Mouse (Mus musculus) gastrocnemius, postnatal 25 days (tissue): Measurements from ENCODE around the gene Tulp1. TPM values are rescaled to one million over a fixed set of nuclear protein-coding genes. Genes with fewer than 3 reads are reported as not detected.
"Not testable (repeated sequence)": the region's sequence is repeated elsewhere in the genome, so short reads cannot be mapped to it uniquely, and the experiment has no call there.

ENCODE experiments used
- DNase-seq: peaks from one replicate; pipeline ENCODE4 v3.0.0; 2022
- long read RNA-seq, 2 experiments: library from polyadenylated mRNA; stranded (forward); transcript quantifications; one replicate each; pipeline ENCODE4 v2.0.0; 2021
- total RNA-seq, 2 experiments: library from RNA; stranded (reverse); gene quantifications; 1 replicate in 1 of 2; 2 replicates in 1 of 2; pipeline ENCODE4 v1.2.3; 2021

Tulp1 gene
- not detected for total RNA-seq
- long read RNA-seq, experiment 1, result 0 reads
- long read RNA-seq, experiment 2, result 0 reads

GRCm38 (mm10) chr17:28365122-28365521, at the start of gene Tulp1:
Gene Tulp1 (minus strand): TSS chr17:28365222.
- DNase-seq, result no peak

DNA sequence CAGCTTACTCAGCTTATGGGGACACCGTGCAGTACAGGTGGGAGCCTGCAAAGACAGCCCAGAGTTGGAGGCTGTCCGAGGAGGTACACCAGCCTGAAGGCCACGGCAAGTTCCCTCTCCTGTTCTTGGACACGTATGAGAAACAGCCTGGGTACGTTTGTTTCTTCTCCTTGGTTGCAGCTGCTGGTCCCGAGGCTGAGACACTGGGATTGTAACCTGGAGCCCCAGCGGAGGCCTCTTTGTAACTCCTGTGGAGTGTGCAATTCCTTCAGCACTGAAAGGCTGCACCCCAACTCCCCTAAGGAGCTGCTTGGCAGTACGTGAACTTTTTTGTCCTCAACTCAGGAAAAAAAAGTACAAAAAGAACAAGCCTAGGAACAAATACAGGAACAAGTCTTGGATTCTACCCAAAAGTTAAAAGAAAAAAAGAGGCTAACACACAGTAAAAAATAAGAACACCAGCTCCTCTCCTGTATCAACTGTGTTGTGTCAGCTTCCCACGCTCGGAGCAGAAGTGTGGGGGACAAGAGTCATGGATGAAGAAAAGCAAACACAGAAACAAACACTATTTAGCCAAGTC, 46.4 kb upstream of the Tulp1 start:
- DNase-seq, result peak; percentile 42

DNA sequence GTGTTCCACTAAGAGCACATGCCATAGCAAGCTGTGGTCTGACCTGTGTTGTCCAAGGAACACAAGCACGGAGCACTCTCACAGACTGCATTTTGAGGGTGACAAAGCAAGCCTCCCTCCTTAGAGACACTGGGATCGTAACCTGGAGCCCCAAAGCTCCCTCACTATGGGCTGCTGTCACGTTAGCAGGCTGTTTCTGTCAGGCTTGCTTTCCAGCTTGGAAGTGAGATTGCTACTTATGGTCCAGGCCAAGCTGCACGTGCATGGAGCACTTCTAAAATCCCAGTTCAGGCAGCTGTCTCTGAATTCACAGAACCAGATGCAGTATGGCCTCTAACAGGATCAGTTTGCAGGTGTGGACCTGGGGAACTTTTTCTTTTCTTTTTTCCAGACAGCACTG, 45.7 kb upstream of the Tulp1 start:
- DNase-seq, result no peak

DNA sequence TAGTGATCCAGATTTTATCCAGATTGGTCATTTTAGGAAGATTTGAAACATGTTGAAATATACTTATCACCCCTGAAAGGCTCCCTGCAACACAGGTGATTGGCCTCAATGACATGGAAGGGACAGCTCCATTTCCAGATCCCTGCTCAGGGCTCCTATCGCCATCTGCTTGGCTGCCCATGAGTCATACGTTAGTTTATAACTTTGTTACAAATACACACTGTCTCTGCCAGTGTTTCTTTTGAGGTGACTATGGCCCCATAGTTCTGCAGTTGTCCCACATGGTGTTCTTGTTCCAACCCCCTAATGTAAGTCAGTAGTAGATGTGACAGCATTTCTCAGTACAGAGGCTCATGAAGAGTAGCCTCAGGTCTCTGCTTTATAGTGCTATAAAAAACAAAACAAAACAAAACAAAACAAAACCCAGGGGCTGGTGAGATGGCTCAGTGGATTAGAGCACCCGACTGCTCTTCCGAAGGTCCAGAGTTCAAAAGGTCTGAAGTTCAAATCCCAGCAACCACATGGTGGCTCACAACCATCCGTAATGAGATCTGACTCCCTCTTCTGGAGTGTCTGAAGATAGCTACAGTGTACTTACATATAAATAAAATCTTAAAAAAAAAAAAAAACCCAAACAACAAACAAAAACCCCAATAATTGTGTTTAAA, 43.4 kb upstream of the Tulp1 start:
- no peak for DNase-seq

GRCm38 (mm10) chr17:28407418-28408250, 42.6 kb upstream of the Tulp1 start:
- peak; percentile 73 for DNase-seq

- no peak for DNase-seq
Measured at GRCm38 (mm10) chr17:28406471-28406870, 41.4 kb upstream of the Tulp1 start.

DNA sequence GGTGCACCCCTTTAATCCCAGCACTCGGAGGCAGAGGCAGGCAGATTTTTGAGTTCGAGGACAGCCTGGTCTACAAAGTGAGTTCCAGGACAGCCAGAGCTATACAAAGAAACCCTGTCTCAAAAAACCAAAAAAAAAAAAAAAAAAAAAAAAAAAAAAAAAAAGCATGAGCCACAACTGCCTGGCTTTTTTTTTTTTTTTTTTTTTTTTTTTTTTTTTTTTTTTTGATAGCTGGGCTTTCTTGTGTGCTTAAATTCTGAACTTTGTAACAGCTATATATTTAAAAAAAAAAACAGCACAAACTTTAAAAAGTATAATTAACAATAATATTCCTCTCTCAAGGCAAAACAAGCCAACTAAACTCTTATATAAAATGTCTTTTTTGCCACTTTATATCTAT, 39.7 kb upstream of the Tulp1 start:
- DNase-seq, result not testable (repeated sequence)

DNA sequence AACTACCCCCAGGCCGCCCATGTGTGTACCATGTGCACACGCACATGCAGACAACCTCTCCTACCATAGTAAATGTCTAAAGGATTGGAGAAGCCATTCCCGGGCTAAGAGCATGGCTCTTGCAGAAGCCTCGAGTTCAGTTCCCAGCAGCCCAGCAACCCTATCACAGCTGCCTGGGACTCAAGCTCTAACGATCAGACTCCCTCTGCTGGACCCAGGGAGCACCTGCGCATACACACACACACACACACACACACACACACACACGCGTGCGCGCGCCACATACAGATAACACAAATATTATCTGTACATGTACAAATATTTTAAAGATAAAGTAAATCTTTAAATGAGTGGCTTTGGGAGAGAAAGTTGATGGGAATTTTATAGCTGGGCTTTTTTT, 39.3 kb upstream of the Tulp1 start:
- no peak for DNase-seq

GRCm38 (mm10) chr17:28394994-28395393, 30.0 kb upstream of the Tulp1 start:
- no peak for DNase-seq

GRCm38 (mm10) chr17:28394051-28394765, 29.2 kb upstream of the Tulp1 start:
- no peak for DNase-seq

- no peak for DNase-seq
Measured at GRCm38 (mm10) chr17:28391568-28392432, 26.8 kb upstream of the Tulp1 start.

GRCm38 (mm10) chr17:28388534-28388933, 23.5 kb upstream of the Tulp1 start:
- no peak for DNase-seq

DNA sequence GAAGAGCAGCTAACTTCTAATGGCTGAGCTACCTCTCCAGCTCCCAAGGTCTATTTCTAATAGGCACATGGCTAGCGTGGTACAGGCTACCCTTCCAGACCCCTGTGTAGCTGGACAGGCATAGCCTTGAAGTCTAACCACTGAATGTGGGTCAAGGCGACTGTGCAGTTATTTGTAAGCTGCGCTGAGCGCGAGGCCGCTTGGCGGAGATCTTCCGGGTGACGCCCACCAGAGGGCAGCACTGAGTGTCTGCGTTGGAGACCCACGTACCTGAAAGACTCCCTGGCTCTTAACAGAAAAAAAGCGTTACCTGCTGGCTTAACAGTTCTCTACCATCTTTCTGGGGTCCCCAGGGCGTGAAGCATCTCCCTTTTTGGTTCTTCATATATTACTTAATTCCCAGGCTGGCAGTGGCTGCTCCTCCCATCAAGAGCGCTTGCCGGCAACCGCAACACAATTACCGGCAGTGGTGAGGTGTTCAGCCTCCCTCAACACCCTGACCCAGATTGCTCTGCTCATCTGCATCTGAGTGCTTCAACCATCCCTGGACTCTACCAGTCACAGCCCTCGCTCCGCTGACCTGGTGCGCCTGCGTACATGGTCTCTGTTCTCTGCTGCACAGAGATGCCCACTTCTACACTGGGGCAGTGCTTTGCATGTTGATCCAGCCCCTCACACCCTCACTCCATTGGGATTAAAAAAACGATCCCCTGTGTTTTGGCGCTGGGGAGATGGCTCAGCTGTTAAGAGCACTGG, 21.3 kb upstream of the Tulp1 start:
- peak; percentile 56 for DNase-seq

GRCm38 (mm10) chr17:28384298-28384697, 19.3 kb upstream of the Tulp1 start:
- DNase-seq, result no peak

GRCm38 (mm10) chr17:28380255-28380654, 15.2 kb upstream of the Tulp1 start:
- DNase-seq, result no peak

- DNase-seq, result no peak
Measured at GRCm38 (mm10) chr17:28375592-28376061, 10.6 kb upstream of the Tulp1 start.

DNA sequence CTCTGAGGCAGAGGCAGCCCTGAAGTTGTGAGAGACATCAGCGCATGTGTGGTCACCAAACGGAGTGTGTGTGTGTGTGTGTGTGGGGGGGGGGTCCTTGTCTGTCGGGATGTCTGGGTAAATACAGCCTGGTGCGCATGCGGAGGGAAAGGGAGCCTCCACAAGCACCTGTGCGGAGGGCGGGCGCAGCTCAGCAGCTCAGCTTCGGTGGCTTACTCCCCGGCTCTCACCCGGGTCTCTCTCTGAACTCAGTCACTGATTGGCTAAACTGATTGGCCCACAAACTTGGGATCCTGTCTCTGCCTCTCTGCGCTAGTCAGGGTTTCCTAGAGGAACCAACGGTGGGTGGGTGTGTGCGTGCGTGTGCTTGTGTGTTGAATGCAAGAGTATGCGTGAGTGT, 9.5 kb upstream of the Tulp1 start:
- no peak for DNase-seq

GRCm38 (mm10) chr17:28373821-28374220, 8.8 kb upstream of the Tulp1 start:
- DNase-seq, result peak; percentile 50

- no peak for DNase-seq
Measured at GRCm38 (mm10) chr17:28371941-28372340, 6.9 kb upstream of the Tulp1 start.

GRCm38 (mm10) chr17:28371286-28371685, 6.3 kb upstream of the Tulp1 start:
- no peak for DNase-seq

GRCm38 (mm10) chr17:28369056-28369455, 4.0 kb upstream of the Tulp1 start:
- no peak for DNase-seq
